Mouse (Mus musculus) lung, embryonic 14.5 days (tissue): Measurements from ENCODE around the gene Sox9. TPM values are rescaled to one million over a fixed set of nuclear protein-coding genes. Genes with fewer than 3 reads are reported as not detected.

Experiments used
- ATAC-seq: fragments of 200-750 bp; cut with Nextera tagmentation; 2 replicates; pipeline ENCODE4 v1.8.0; 2017; ENCODE audit warnings: mild to moderate bottlenecking, moderate TSS enrichment, moderate library complexity; ENCODE audit not compliant: insufficient read depth
- DNase-seq: peaks from one replicate; pipeline ENCODE4 v3.0.0-alpha.2; 2015
- H3K27ac ChIP-seq: fragments of 300-500 bp; sonication (generic); 2 replicates; pipeline ENCODE4 v1.5.1; 2014; ENCODE audit warnings: low read depth, mild to moderate bottlenecking, moderate library complexity
- H3K27me3 ChIP-seq: fragments of 300-500 bp; sonication (generic); 2 replicates; pipeline ENCODE4 v1.6.1; 2014; ENCODE audit warnings: low read length, control low read depth; ENCODE audit not compliant: insufficient read depth
- H3K36me3 ChIP-seq: fragments of 300-500 bp; sonication (generic); 2 replicates; pipeline ENCODE4 v1.6.1; 2014; ENCODE audit warnings: control low read depth; ENCODE audit not compliant: insufficient read depth
- H3K4me1 ChIP-seq: fragments of 300-500 bp; sonication (generic); 2 replicates; pipeline ENCODE4 v1.6.1; 2014; ENCODE audit warnings: antibody characterized with exemption, control low read depth; ENCODE audit not compliant: insufficient read depth
- H3K4me2 ChIP-seq: fragments of 300-500 bp; sonication (generic); 2 replicates; pipeline ENCODE4 v1.6.1; 2014; ENCODE audit warnings: mild to moderate bottlenecking
- H3K4me3 ChIP-seq: fragments of 300-500 bp; sonication (generic); 2 replicates; pipeline ENCODE4 v1.5.1; 2014; ENCODE audit warnings: low read depth, low read length
- H3K9ac ChIP-seq: fragments of 300-500 bp; sonication (generic); 2 replicates; pipeline ENCODE4 v1.6.1; 2014
- H3K9me3 ChIP-seq: fragments of 300-500 bp; sonication (generic); 2 replicates; pipeline ENCODE4 v1.6.1; 2016; ENCODE audit warnings: low read depth, low read length, control low read depth
- CTCF ChIP-seq: IDR thresholded peaks from 2 replicates; pipeline ENCODE4 v1.5.1; 2016; ENCODE audit warnings: antibody characterized with exemption, low read depth
- WGBS: fragments of 180-500 bp; shearing (Covaris S2); extraction: QIAGEN DNeasy Blood & Tissue Kit; methylation state at CpG from one replicate; pipeline ENCODE4 v1.1.7; 2014; 5-methylcytosine and 5-hydroxymethylcytosine counted together
- polyA plus RNA-seq: library from polyadenylated mRNA; unstranded; fragments of >200 nt; fragmentation: Nextera tagmentation; extraction: Ambion mirVana; gene quantifications from 2 replicates; pipeline ENCODE4 v1.2.1, GENCODE M21; 2014

The Sox9 gene
- polyA plus RNA-seq, 1 experiment from 2014 or later = 75.7 TPM

- Histone ChIP-seq H3K4me2 (no peak overlapping the region), H3K4me3 (no peak overlapping the region), H3K4me1 (no peaks in the 10 kb centered on the region), H3K36me3 (no peaks in the 10 kb centered on the region), H3K9ac (no peak overlapping the region), H3K27me3 (no peaks in the 10 kb centered on the region), H3K9me3 (no peaks in the 10 kb centered on the region), H3K27ac (no peak overlapping the region)
- WGBS = 51% methylated on average over 13 of the region's 13 CpGs
- no peak for ATAC-seq
- DNase-seq = peak; percentile 19
- TF ChIP-seq CTCF = no peak
Measured at GRCm38 (mm10) chr11:112798831-112799382, 16.9 kb downstream of the Sox9 start.

GRCm38 (mm10) chr11:112801189-112801818 lies 19.3 kb downstream of the Sox9 start:
- no peak overlapping the region for H3K9ac ChIP-seq
- DNase-seq (no peak), ATAC-seq (no peak)
- H3K27me3 ChIP-seq = no peaks in the 10 kb centered on the region
- no peak overlapping the region for H3K4me3 ChIP-seq
- no peaks in the 10 kb centered on the region for H3K9me3 ChIP-seq
- H3K4me1 ChIP-seq = no peaks in the 10 kb centered on the region
- TF ChIP-seq CTCF = no peak
- 33% methylated on average over 4 of the region's 4 CpGs for WGBS
- no peak overlapping the region for H3K4me2 ChIP-seq
- no peaks in the 10 kb centered on the region for H3K36me3 ChIP-seq
- H3K27ac ChIP-seq = no peak overlapping the region

GRCm38 (mm10) chr11:112807838-112808506 lies 25.9 kb downstream of the Sox9 start:
- H3K4me3 ChIP-seq = no peak overlapping the region
- 42% methylated on average over 8 of the region's 8 CpGs for WGBS

GRCm38 (mm10) chr11:112810447-112811151 lies 28.6 kb downstream of the Sox9 start:
- 2% methylated on average over 17 of the region's 17 CpGs for WGBS
- ATAC-seq = peak; percentile 24; the same call in 1 of the 2 replicates
- no peak overlapping the region; the same call in 1 of the 2 replicates for H3K9ac ChIP-seq
- no peaks in the 10 kb centered on the region for H3K27me3 ChIP-seq
- peak overlapping the region; percentile 16 for H3K4me3 ChIP-seq
- H3K4me1 ChIP-seq = 0 out of 2 replicates have a peak, but pooled peaks cover 11% of the 10 kb centered on the region
- no peaks in the 10 kb centered on the region for H3K9me3 ChIP-seq
- H3K27ac ChIP-seq = no peak overlapping the region
- H3K4me2 ChIP-seq = peak overlapping the region; percentile 59
- no peaks in the 10 kb centered on the region for H3K36me3 ChIP-seq
- no peak for TF ChIP-seq CTCF
- DNase-seq = no peak

More at GRCm38 (mm10) chr11:112807838-112808506, 25.9 kb downstream of the Sox9 start:
- H3K27ac ChIP-seq = no peak overlapping the region
- 0 out of 2 replicates have a peak, but pooled peaks cover 11% of the 10 kb centered on the region for H3K4me1 ChIP-seq
- ATAC-seq = no peak
- no peaks in the 10 kb centered on the region for H3K27me3 ChIP-seq
- no peak overlapping the region for H3K4me2 ChIP-seq
- no peak overlapping the region for H3K9ac ChIP-seq
- DNase-seq = no peak
- no peaks in the 10 kb centered on the region for H3K9me3 ChIP-seq
- no peak for TF ChIP-seq CTCF
- no peaks in the 10 kb centered on the region for H3K36me3 ChIP-seq

- Histone ChIP-seq H3K27ac (no peak overlapping the region), H3K27me3 (no peaks in the 10 kb centered on the region), H3K9me3 (no peaks in the 10 kb centered on the region), H3K4me2 (peak overlapping the region; percentile 59), H3K9ac (no peak overlapping the region; the same call in 1 of the 2 replicates), H3K4me3 (peak overlapping the region; percentile 16; the same call in 1 of the 2 replicates), H3K4me1 (0 out of 2 replicates have a peak, but pooled peaks cover 11% of the 10 kb centered on the region), H3K36me3 (no peaks in the 10 kb centered on the region)
- DNase-seq = peak; percentile 5
- no peak for TF ChIP-seq CTCF
- WGBS = 5% methylated on average over 19 of the region's 19 CpGs
- ATAC-seq = no peak
Measured at GRCm38 (mm10) chr11:112811152-112811871, 29.3 kb downstream of the Sox9 start.

- 43% methylated on average over 14 of the region's 14 CpGs for WGBS
- H3K36me3 ChIP-seq = no peaks in the 10 kb centered on the region
- no peak overlapping the region for H3K27ac ChIP-seq
- no peak overlapping the region for H3K4me2 ChIP-seq
- no peak overlapping the region for H3K9ac ChIP-seq
- peak; percentile 13 for DNase-seq
- H3K27me3 ChIP-seq = no peaks in the 10 kb centered on the region
- H3K4me3 ChIP-seq = no peak overlapping the region
- no peaks in the 10 kb centered on the region for H3K9me3 ChIP-seq
- TF ChIP-seq CTCF = no peak
- H3K4me1 ChIP-seq = peaks cover 11% of the 10 kb centered on the region; the same call in 1 of the 2 replicates
- peak; percentile 58 for ATAC-seq
Measured at GRCm38 (mm10) chr11:112817829-112818650, 36.0 kb downstream of the Sox9 start.
